Mouse (Mus musculus) heart, postnatal 0 days (tissue): ENCODE results near the gene Phf2.

Source experiments
- CTCF ChIP-seq: IDR thresholded peaks from 2 replicates; pipeline ENCODE4 v1.5.1; 2016; ENCODE audit warnings: antibody characterized with exemption, control low read depth, low read depth
- EP300 ChIP-seq: IDR thresholded peaks from 2 replicates; pipeline ENCODE4 v1.6.1; 2016; ENCODE audit warnings: antibody characterized with exemption, low read depth

GRCm38 (mm10) chr13:48841905-48842592 is 28.9 kb downstream of the Phf2 start:
- TF ChIP-seq CTCF (no peak), EP300 (no peak)
